Mouse (Mus musculus) kidney, postnatal 10 days (tissue): ENCODE measurements around the gene Gapdhs.
"Not testable (repeated sequence)": the region's sequence is repeated elsewhere in the genome, so short reads cannot be mapped to it uniquely, and the experiment has no call there.

Experiments
- DNase-seq: peaks from one replicate; pipeline ENCODE4 v3.0.0; 2021; ENCODE audit warnings: mixed read lengths

Gene Gapdhs

GRCm38 (mm10) chr7:30744022-30744598 lies 629 bp upstream of the Gapdhs start:
- DNase-seq = peak; percentile 65

DNA sequence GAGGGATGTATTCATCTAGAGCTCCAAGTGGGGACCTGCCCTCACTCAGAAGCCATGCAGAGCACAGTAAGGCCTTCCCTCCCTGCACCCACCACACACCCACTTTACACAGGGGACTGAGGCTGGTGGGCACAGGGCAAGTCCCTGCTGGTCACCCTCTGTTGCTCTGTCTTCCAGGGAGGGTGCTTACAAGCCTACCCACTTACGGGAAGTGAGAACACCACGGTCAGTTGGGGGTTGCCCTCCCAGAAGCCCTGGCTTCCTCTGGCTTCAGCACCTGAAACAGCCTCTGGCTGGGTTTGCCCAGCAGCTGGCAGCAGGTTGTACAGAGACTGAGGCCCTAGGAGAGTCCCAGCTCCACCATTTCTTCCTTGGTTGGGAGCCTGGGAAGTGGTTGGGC lies 911 bp downstream of the Gapdhs start:
- DNase-seq = not testable (repeated sequence)

- no peak for DNase-seq
Measured at GRCm38 (mm10) chr7:30736211-30736610, 7.3 kb downstream of the Gapdhs start.

DNA sequence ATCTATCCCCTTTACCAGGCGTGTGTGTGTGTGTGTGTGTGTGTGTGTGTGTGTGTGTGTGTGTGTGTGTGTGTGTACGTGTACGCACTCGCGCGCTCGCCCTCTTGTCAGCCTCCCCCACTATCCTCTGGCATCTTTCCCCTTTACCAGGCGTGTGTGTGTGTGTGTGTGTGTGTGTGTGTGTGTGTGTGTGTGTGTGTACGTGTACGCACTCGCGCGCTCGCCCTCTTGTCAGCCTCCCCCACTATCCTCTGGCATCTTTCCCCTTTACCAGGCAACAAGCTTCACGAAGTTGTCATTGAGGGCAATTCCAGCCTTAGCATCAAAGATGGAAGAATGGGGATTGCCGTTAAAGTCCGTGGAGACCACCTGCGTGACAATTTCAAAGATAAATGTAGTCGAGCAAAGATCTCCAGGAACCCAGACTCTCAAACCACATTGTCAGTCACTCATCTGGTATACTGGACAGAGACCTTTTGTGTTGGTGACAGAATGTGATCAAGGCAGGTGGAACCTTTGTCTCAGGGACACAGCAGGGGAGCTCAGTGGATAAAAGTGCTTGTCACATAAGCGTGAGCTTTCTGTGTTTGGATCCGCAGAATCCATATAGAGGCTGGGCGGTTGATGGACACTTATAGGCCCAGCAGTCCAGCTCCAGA lies 13.3 kb downstream of the Gapdhs start:
- not testable (repeated sequence) for DNase-seq

DNA sequence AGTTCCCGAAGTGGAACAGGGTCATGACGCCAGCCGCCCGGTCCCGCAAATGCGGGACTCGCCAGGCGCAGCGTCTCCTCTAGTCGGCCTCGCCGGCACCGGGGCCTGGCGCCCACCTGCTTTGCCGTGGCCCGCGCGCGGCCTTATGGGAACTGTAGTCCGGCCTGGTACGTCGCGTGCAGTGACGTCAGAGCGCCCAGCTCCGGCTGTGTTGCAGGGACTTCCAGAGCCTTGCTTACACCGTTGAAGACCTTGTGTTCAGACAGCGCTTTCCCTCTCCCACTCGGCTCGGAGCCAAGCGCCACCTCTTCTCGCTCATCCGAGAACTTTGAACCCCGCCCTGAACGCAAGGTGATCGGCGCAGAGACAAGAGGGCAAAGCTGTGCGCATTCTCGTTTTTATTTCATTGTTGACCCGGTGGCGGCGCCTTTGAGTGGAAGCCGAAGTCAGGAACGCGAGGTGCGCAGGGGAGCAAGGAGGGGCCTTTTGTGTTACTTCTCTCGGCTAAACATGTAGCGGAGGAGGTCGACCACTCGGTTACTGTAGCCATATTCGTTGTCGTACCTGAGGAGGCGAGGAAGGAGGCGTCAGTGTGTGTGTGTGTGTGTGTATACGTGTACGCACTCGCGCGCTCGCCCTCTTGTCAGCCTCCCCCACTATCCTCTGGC lies 14.0 kb downstream of the Gapdhs start, which contains the start of gene Tmem147:
Tmem147 (minus strand) TSS at position 145 of the 668 bp plus-strand sequence.
- DNase-seq = peak; percentile 98

DNA sequence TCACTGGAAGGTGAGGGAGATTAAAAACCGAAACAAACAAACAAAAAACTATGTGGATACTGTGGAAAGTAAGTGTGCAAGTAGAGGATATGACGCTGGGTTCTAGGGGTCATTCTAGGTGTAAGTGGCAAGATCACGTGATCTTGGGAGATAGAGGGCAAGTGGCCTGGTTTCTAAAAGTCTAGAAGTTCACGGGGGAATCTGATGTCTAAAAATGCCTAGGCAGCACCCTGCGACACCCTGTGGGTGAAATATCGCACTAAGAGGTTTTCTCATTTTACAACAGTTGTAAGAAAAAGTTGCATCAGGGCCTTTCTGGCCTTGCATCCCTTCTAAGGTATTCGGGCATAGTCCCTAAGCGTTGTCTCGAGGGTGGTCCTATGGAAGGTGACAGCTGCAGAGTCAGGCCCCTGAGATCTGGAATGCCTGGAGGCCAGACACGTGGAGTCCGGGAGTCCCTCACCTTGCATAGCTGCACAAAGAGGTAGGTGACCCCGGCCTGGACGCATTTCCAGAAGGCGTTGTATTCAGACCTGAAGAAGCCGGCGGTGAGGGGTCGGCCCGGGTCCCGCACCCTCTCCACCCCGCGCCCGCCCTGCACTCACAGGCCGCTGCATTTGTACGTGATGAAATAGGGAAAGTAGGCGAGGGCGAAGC lies 14.6 kb downstream of the Gapdhs start:
- no peak for DNase-seq

DNA sequence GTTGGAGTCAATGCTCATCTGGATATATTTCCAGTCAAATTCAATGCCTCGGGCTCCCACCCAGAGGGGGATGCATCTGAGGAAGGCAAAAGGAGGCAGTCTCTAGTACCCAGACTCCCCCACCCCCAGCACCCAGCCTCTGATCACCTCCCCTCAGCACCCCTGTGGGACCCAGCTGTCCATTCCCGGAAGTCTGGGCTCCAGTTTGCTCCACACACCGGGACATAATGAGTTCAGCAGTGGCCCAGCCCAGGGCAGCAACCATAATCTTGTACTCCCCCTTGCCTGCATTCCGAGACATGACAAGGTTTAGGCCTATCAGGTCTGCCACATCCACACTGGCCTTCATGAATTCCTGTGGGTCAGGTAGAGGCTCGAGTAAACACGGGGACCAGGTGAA lies 15.3 kb downstream of the Gapdhs start:
- DNase-seq = no peak

DNA sequence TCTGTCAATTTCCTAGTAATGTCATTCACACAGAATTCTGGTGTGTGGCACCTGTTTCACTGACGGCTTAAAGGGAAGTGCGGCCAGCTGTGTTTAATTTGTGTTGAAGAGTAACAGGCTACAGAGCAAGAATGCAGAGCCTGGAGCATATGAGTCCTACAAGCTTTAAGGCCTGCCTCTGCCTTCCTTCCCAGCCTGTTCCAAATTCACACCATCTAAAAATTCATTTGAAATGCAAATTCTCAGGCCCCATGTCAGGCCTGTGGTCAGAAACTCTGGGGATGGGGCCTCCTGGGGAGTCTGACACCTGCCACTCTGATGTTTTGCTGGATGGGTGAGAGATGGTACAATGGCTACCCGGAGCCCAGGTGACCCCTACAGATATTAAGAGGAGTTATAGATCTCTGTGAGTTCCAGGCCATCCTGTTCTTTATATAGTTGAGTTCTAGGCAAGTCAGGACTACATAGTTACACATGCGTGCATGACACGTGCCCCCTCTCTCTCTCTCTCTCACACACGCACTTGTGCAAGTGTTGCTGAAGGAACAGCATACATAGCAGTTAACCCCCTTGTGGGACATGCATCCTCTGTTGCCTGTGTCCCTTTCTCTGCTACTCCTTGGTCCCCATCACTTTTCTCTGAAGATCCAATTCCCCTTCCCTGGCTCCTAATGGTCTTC lies 20.1 kb downstream of the Gapdhs start:
- no peak for DNase-seq

- no peak for DNase-seq
Measured at GRCm38 (mm10) chr7:30721286-30721685, 22.2 kb downstream of the Gapdhs start.

- no peak for DNase-seq
Measured at GRCm38 (mm10) chr7:30719669-30720068, 23.8 kb downstream of the Gapdhs start.

DNA sequence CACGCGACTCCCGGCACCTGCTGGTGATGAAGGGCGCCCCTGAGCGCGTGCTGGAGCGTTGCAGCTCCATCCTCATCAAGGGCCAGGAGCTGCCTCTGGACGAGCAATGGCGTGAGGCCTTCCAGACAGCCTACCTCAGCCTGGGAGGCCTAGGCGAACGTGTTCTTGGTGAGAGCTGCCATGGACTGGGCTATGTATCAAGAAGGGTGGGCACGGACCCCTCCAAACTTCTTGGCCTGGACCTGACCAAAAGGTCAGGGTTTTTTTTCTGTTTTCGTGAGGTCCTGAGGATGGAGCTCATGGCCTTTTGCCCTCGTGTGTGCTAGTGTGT lies 25.8 kb downstream of the Gapdhs start:
- DNase-seq = no peak

GRCm38 (mm10) chr7:30717006-30717715 lies 26.3 kb downstream of the Gapdhs start:
- peak; percentile 73 for DNase-seq

DNA sequence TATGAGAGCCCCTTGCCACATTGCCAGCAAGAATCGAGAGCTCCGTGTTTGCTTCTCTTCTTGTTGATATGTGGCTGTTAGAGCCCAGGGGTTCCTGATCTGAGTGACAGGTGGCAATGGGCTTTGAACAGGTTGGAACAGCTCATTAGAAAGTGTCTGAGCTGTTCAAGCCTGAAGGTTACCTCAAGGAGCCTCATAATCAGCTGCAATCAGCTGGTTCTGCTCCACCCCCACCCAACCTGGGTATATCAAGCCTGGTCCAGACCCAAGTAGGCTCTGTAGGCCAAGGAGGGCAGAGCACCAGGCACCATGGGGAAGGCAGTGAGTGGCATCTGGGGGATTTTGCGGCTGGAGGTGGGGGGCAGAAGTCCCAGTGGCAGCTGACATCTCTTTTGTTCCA lies 31.5 kb downstream of the Gapdhs start, which contains the start of gene Atp4a:
Atp4a (plus strand) TSS at position 268 of the 400 bp plus-strand sequence.
- no peak for DNase-seq

DNA sequence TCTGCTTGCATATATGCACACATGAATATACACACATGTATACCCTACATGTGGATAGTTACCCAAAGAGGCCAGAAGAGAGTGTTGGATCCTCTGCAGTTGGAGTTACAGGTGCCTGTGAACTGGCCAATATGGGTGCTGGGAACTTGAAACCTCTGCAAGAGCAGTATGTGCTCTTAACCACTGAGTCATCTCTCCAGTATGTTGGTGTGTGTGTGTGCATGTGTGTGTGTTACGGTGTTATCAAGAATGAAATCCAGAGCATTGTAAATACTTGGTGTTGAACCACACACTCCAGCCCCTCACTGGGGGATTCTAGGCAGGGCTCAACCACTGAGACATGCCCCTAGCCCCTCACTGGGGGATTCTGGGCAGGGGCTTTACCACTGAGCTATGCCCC lies 36.0 kb downstream of the Gapdhs start:
- DNase-seq = no peak

DNA sequence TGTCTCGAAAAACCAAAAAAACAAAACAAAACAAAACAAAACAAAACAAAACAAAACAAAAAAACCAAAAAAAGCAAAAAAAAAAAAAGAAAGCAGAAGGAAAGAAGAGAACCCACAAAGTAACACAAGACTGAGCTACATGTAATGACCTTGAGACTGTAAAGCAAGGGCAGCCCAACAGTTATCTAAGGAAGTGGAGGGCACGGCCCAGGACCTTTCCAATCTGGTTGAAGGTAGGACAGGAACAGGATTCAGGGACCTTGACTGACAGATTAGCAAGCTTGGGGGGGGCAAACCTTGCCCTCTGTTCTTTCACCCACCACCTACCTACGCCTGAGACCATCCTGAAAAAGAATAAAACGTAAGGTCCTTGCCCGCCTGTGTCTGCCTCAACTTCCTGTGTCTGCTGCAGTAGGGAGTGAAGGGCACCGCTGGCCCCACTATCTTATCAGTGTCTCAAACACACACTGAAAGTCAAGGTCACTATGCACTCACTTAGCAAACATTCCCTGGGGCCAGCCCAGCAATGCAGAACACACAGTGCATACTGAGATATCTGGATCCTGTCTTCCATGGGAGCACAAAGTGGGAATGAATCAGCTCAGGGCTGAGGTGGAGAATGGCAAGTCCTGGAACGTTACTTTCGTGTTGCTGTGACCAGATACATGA lies 37.1 kb downstream of the Gapdhs start:
- DNase-seq = no peak

GRCm38 (mm10) chr7:30698589-30698988 lies 44.9 kb downstream of the Gapdhs start, which contains the start of gene 2200002J24Rik:
TSS of gene 2200002J24Rik (plus strand) at chr7:30698926.
- DNase-seq = no peak

DNA sequence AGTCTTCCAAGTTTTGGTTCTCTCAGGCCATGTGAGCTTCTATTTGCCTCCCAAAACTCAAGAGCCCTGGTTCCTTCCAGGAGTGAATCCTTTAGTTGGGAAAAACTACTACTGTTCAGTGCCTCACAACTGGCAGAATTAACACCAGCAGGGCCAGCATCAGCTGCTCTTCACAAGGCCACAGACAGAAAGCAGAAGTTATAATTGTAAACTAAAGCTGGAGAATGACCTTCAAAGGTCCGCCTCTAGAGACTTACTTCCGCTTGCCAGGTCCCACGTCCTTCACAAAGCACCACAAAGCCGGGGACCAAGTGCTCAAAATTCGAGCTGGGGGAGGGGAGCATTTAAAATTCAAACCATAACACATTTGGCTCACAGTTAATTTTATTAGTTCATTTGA lies 45.4 kb downstream of the Gapdhs start:
- no peak for DNase-seq

GRCm38 (mm10) chr7:30688325-30688724 lies 55.2 kb downstream of the Gapdhs start:
- DNase-seq = no peak

DNA sequence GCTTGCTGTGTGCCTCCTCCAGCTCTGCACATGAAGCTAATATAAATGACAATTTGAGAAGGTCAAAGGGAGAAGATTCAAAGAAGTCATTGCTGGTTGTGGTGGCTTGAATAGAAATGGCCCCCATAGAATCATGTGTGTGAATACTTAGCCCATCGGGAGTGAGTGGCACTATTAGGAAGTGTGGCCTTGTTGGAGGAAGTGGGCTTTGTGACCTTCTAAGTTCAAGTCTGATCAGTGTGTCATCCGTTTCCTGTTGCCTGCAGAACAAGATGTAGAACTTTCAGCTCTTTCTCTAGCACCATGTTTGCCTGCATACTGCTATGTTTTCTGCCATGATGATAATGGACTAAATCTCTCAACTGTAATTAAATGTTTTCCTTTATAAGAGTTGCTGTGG lies 60.1 kb downstream of the Gapdhs start:
- DNase-seq = no peak

GRCm38 (mm10) chr7:30681897-30682296 lies 61.6 kb downstream of the Gapdhs start:
- no peak for DNase-seq
